Mouse (Mus musculus) C2C12 (cell line): Measurements from ENCODE around the gene Ap4m1.

ENCODE experiments used
- CTCF ChIP-seq: IDR thresholded peaks from one replicate; pipeline ENCODE4 v1.5.1; 2011; ENCODE audit not compliant: control insufficient read depth, insufficient read depth, insufficient read length
- MAX ChIP-seq: IDR thresholded peaks from one replicate; pipeline ENCODE4 v1.6.1; 2011; ENCODE audit warnings: mild to moderate bottlenecking, control low read depth

GRCm38 (mm10) chr5:138154390-138154789, 17.4 kb upstream of the Ap4m1 start:
- TF ChIP-seq CTCF (no peak), MAX (no peak)
